Mouse (Mus musculus) spleen, adult 12 weeks (tissue): ENCODE measurements around the gene Defb26.

Source experiments
- DNase-seq: peaks from one replicate; pipeline ENCODE4 v3.0.0; 2022; ENCODE audit warnings: low spot score

Defb26 gene

DNA sequence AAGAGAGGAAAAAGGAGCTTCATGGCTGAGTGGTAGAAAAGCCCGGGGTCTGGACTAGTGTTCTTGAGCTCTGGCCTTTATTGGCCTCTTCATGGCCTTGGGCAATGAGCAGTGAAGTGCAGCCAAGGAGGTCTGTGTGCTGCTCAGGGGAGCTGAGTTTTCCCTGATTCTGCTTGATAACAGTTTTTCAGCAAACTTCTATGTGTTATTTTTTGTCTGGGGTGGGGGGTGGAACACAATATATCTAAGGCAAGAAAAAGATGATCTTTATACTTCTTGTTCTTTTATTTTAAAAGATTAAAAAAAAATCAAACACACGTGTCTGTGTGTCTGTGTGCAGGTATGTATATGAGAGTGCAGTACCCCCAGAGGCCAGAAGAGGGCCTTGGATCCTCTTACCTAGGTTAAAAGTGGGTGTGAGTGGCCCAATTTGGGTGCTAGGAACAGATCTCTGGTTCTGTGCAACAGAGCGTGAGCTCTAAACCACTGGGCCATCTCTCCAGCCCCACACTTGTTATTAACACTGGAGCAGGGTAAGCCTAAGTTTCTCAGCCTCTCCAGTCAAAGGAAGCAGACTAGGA lies 46.8 kb downstream of the Defb26 start, which contains the start of gene Defb23:
Gene Defb23, minus strand, starts transcription at position 51 of the 581 bp plus-strand sequence.
- DNase-seq, result no peak

DNA sequence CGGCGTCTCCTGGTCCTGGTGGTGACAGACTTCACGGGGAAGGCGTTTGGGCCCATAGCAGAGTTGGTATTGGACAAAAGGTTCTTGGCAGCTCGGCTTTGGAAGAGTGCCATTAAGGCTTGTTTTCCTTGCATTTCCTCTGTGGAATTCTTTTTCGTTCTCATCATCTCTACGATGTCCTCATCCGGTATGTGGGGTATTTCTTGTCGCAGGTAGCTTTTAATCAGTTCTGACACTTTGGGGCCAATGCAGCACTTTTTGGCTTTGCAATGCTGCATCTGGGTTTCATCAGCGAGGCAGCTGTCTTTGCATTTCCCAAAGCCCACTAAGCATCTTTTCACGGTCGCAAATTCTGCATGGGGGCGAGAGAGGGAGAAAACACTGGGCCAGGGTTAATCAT lies 52.3 kb downstream of the Defb26 start:
- no peak for DNase-seq
